Mouse (Mus musculus): ENCODE data around the gene Fancg.

GRCm38 (mm10) chr4:43045659-43046302 lies 35.5 kb upstream of the Fancg start, which contains the start of gene Fam214b:
- TF ChIP-seq CTCF (IDR thresholded peaks at IDR 0.05; ENCODE audit: extremely low read depth, insufficient read length, insufficient replicate concordance, low read depth, low read length), result no peak
- TF ChIP-seq POLR2A (IDR thresholded peaks at IDR 0.05; ENCODE audit: low read depth, low read length), result no peak
